Mouse (Mus musculus) kidney, embryonic 14.5 days (tissue): ENCODE data around the gene Tmem247. TPM values are rescaled to one million over a fixed set of nuclear protein-coding genes. Genes with fewer than 3 reads are reported as not detected.

Experiments used
- ATAC-seq: fragments of 200-750 bp; cut with Nextera tagmentation; 2 replicates; pipeline ENCODE4 v1.8.0; 2017; ENCODE audit warnings: moderate number of reproducible peaks, mild to moderate bottlenecking, moderate TSS enrichment, moderate library complexity; ENCODE audit not compliant: low FRiP score, low TSS enrichment
- H3K27ac ChIP-seq: fragments of 300-500 bp; sonication (generic); 2 replicates; pipeline ENCODE4 v1.5.1; 2014; ENCODE audit warnings: low read depth, mild to moderate bottlenecking, low read length, moderate library complexity, mixed read lengths
- H3K27me3 ChIP-seq: fragments of 300-500 bp; sonication (generic); 2 replicates; pipeline ENCODE4 v1.6.1; 2014; ENCODE audit warnings: mild to moderate bottlenecking, low read length; ENCODE audit not compliant: control insufficient read depth, insufficient read depth
- H3K36me3 ChIP-seq: fragments of 300-500 bp; sonication (generic); 2 replicates; pipeline ENCODE4 v1.6.1; 2014; ENCODE audit warnings: low read length, mixed read lengths; ENCODE audit not compliant: control insufficient read depth, insufficient read depth
- H3K4me1 ChIP-seq: fragments of 300-500 bp; sonication (generic); 2 replicates; pipeline ENCODE4 v1.6.1; 2014; ENCODE audit warnings: low read length, mixed read lengths; ENCODE audit not compliant: control insufficient read depth, insufficient read depth
- H3K4me2 ChIP-seq: fragments of 300-500 bp; sonication (generic); replicated peaks from 2 replicates; pipeline ENCODE4 v1.6.1; 2014; ENCODE audit warnings: low read depth, mild to moderate bottlenecking, low read length
- H3K4me3 ChIP-seq: fragments of 300-500 bp; sonication (generic); 2 replicates; pipeline ENCODE4 v1.5.1; 2014; ENCODE audit warnings: mild to moderate bottlenecking, low read length
- H3K9ac ChIP-seq: fragments of 300-500 bp; sonication (generic); 2 replicates; pipeline ENCODE4 v1.6.1; 2014; ENCODE audit warnings: low read depth, mild to moderate bottlenecking, low read length, moderate library complexity
- H3K9me3 ChIP-seq: fragments of 300-500 bp; sonication (generic); 2 replicates; pipeline ENCODE4 v1.6.1; 2016; ENCODE audit warnings: low read length; ENCODE audit not compliant: control insufficient read depth
- WGBS: fragments of 180-500 bp; shearing (Covaris S2); extraction: QIAGEN DNeasy Blood & Tissue Kit; methylation state at CpG from one replicate; pipeline ENCODE4 v1.1.7; 2014; 5-methylcytosine and 5-hydroxymethylcytosine counted together
- polyA plus RNA-seq: library from polyadenylated mRNA; unstranded; fragments of >200 nt; fragmentation: Nextera tagmentation; extraction: Ambion mirVana; gene quantifications from 2 replicates; pipeline ENCODE4 v1.2.1, GENCODE M21; 2014

The Tmem247 gene
- polyA plus RNA-seq, 1 experiment from 2014 or later: not detected

- H3K4me2 ChIP-seq: no peak overlapping the region
- H3K9ac ChIP-seq: no peak overlapping the region
- no peak overlapping the region for H3K27ac ChIP-seq
- WGBS: 49% methylated on average over 8 of the region's 8 CpGs
- no peaks in the 10 kb centered on the region for H3K27me3 ChIP-seq
- H3K4me1 ChIP-seq: peaks cover 7% of the 10 kb centered on the region; the same call in 1 of the 2 replicates
- no peak overlapping the region for H3K4me3 ChIP-seq
- no peak for ATAC-seq
- no peaks in the 10 kb centered on the region for H3K9me3 ChIP-seq
- H3K36me3 ChIP-seq: no peaks in the 10 kb centered on the region
These were observed 8.8 kb upstream of the Tmem247 start for GRCm38 (mm10) chr17:86908316-86908715.

- no peak for ATAC-seq
- Histone ChIP-seq H3K4me2 (no peak overlapping the region), H3K36me3 (no peaks in the 10 kb centered on the region), H3K4me3 (no peak overlapping the region), H3K9ac (no peak overlapping the region), H3K9me3 (no peaks in the 10 kb centered on the region), H3K4me1 (peaks cover 6% of the 10 kb centered on the region; the same call in 1 of the 2 replicates), H3K27me3 (no peaks in the 10 kb centered on the region), H3K27ac (no peak overlapping the region)
- WGBS: 75% methylated on average over 14 of the region's 14 CpGs
These were observed 7.2 kb upstream of the Tmem247 start for GRCm38 (mm10) chr17:86909733-86910495.

GRCm38 (mm10) chr17:86911261-86911660, 5.9 kb upstream of the Tmem247 start:
- no peaks in the 10 kb centered on the region for H3K4me1 ChIP-seq
- WGBS: 64% methylated on average over 5 of the region's 5 CpGs
- H3K9ac ChIP-seq: no peak overlapping the region
- H3K27ac ChIP-seq: no peak overlapping the region
- no peaks in the 10 kb centered on the region for H3K27me3 ChIP-seq
- no peak for ATAC-seq
- H3K4me2 ChIP-seq: no peak overlapping the region
- no peaks in the 10 kb centered on the region for H3K36me3 ChIP-seq
- H3K4me3 ChIP-seq: no peak overlapping the region
- no peaks in the 10 kb centered on the region for H3K9me3 ChIP-seq

- no peaks in the 10 kb centered on the region for H3K36me3 ChIP-seq
- no peaks in the 10 kb centered on the region for H3K4me1 ChIP-seq
- no peak overlapping the region for H3K9ac ChIP-seq
- no peak overlapping the region for H3K4me2 ChIP-seq
- WGBS: 73% methylated on average over 7 of the region's 7 CpGs
- no peaks in the 10 kb centered on the region for H3K27me3 ChIP-seq
- H3K9me3 ChIP-seq: no peaks in the 10 kb centered on the region
- ATAC-seq: no peak
- H3K4me3 ChIP-seq: no peak overlapping the region
- no peak overlapping the region for H3K27ac ChIP-seq
These were observed 4.0 kb upstream of the Tmem247 start for GRCm38 (mm10) chr17:86913003-86913607.

- WGBS: 81% methylated on average over 4 of the region's 4 CpGs
- ATAC-seq: no peak
- H3K27me3 ChIP-seq: no peaks in the 10 kb centered on the region
These were observed 1.6 kb upstream of the Tmem247 start for GRCm38 (mm10) chr17:86915540-86915939.

GRCm38 (mm10) chr17:86918786-86919185, 1.6 kb downstream of the Tmem247 start:
- no peaks in the 10 kb centered on the region for H3K27me3 ChIP-seq
- H3K4me2 ChIP-seq: no peak overlapping the region
- no peak overlapping the region for H3K27ac ChIP-seq
- H3K9me3 ChIP-seq: no peaks in the 10 kb centered on the region
- no peak for ATAC-seq
- WGBS: 71% methylated on average over 6 of the region's 6 CpGs
- H3K4me3 ChIP-seq: no peak overlapping the region
- H3K4me1 ChIP-seq: no peaks in the 10 kb centered on the region
- H3K9ac ChIP-seq: no peak overlapping the region; the same call in 1 of the 2 replicates
- no peaks in the 10 kb centered on the region for H3K36me3 ChIP-seq

More at GRCm38 (mm10) chr17:86915540-86915939, 1.6 kb upstream of the Tmem247 start:
- no peak overlapping the region for H3K9ac ChIP-seq
- H3K4me1 ChIP-seq: no peaks in the 10 kb centered on the region
- H3K27ac ChIP-seq: no peak overlapping the region
- no peak overlapping the region for H3K4me3 ChIP-seq
- H3K9me3 ChIP-seq: no peaks in the 10 kb centered on the region
- no peaks in the 10 kb centered on the region for H3K36me3 ChIP-seq
- H3K4me2 ChIP-seq: no peak overlapping the region

GRCm38 (mm10) chr17:86919729-86920128, 2.6 kb downstream of the Tmem247 start:
- H3K9ac ChIP-seq: no peak overlapping the region
- no peaks in the 10 kb centered on the region for H3K9me3 ChIP-seq
- no peaks in the 10 kb centered on the region for H3K4me1 ChIP-seq
- 49% methylated on average over 11 of the region's 11 CpGs for WGBS
- H3K27ac ChIP-seq: no peak overlapping the region
- H3K36me3 ChIP-seq: no peaks in the 10 kb centered on the region
- H3K4me3 ChIP-seq: no peak overlapping the region
- ATAC-seq: no peak
- H3K4me2 ChIP-seq: no peak overlapping the region
- no peaks in the 10 kb centered on the region for H3K27me3 ChIP-seq

- 79% methylated on average over 3 of the region's 3 CpGs for WGBS
- Histone ChIP-seq H3K27me3 (no peaks in the 10 kb centered on the region), H3K27ac (no peak overlapping the region), H3K4me3 (no peak overlapping the region), H3K4me1 (no peaks in the 10 kb centered on the region), H3K4me2 (no peak overlapping the region), H3K36me3 (no peaks in the 10 kb centered on the region), H3K9me3 (peaks cover 6% of the 10 kb centered on the region), H3K9ac (no peak overlapping the region)
- ATAC-seq: no peak
These were observed 7.5 kb downstream of the Tmem247 start for GRCm38 (mm10) chr17:86924679-86925078.

- WGBS: 97% methylated on average over 3 of the region's 3 CpGs
These were observed 9.7 kb downstream of the Tmem247 start for GRCm38 (mm10) chr17:86926836-86927235.

More at GRCm38 (mm10) chr17:86926836-86927235, 9.7 kb downstream of the Tmem247 start:
- no peaks in the 10 kb centered on the region for H3K27me3 ChIP-seq
- ATAC-seq: no peak
- no peak overlapping the region for H3K4me2 ChIP-seq
- H3K9me3 ChIP-seq: peaks cover 6% of the 10 kb centered on the region
- no peak overlapping the region for H3K9ac ChIP-seq
- H3K27ac ChIP-seq: no peak overlapping the region
- H3K36me3 ChIP-seq: no peaks in the 10 kb centered on the region
- H3K4me3 ChIP-seq: no peak overlapping the region
- no peaks in the 10 kb centered on the region for H3K4me1 ChIP-seq
